Mouse (Mus musculus): ENCODE measurements around the gene Akr1c12. TPM values are rescaled to one million over a fixed set of nuclear protein-coding genes. Genes with fewer than 3 reads are reported as not detected.
"Not testable (repeated sequence)": the region's sequence is repeated elsewhere in the genome, so short reads cannot be mapped to it uniquely, and the experiment has no call there.

The Akr1c12 gene
- polyA plus RNA-seq, 1 experiment from 2014 or later, result not detected

- not testable (repeated sequence) for H3K27ac ChIP-seq; H3K9me3 ChIP-seq; H3K36me3 ChIP-seq; H3K27me3 ChIP-seq (replicated peaks); H3K9ac ChIP-seq; H3K4me2 ChIP-seq (replicated peaks); ATAC-seq (ENCODE audit: low FRiP score, low read depth); H3K4me3 ChIP-seq; H3K4me1 ChIP-seq
These were observed 22.3 kb downstream of the Akr1c12 start for GRCm38 (mm10) chr13:4256894-4257293.

GRCm38 (mm10) chr13:4249347-4249746 is 29.9 kb downstream of the Akr1c12 start:
- Histone ChIP-seq H3K36me3 (no peaks in the 10 kb centered on the region), H3K9me3 (no peaks in the 10 kb centered on the region), H3K4me2 (replicated peaks) (no peak overlapping the region), H3K4me3 (no peak overlapping the region), H3K27me3 (replicated peaks) (no peaks in the 10 kb centered on the region), H3K4me1 (no peaks in the 10 kb centered on the region), H3K9ac (no peak overlapping the region), H3K27ac (no peak overlapping the region)
- no peak for ATAC-seq (ENCODE audit: low FRiP score, low read depth)
- 63% methylated on average over 3 of the region's 3 CpGs for WGBS

- H3K27me3 ChIP-seq (replicated peaks), result no peaks in the 10 kb centered on the region
These were observed 34.2 kb downstream of the Akr1c12 start for GRCm38 (mm10) chr13:4244861-4245559.

GRCm38 (mm10) chr13:4233536-4234172 is 45.6 kb downstream of the Akr1c12 start:
- no peak overlapping the region for H3K27ac ChIP-seq
- WGBS, result 58% methylated on average over 3 of the region's 3 CpGs
- no peaks in the 10 kb centered on the region for H3K4me1 ChIP-seq
- H3K4me3 ChIP-seq, result no peak overlapping the region
- H3K9ac ChIP-seq, result no peak overlapping the region
- no peaks in the 10 kb centered on the region for H3K36me3 ChIP-seq
- H3K4me2 ChIP-seq (replicated peaks), result no peak overlapping the region
- no peaks in the 10 kb centered on the region for H3K27me3 ChIP-seq (replicated peaks)
- H3K9me3 ChIP-seq, result no peaks in the 10 kb centered on the region
- no peak for ATAC-seq (ENCODE audit: low FRiP score, low read depth)

More at GRCm38 (mm10) chr13:4244861-4245559, 34.2 kb downstream of the Akr1c12 start:
- Histone ChIP-seq H3K4me1 (no peaks in the 10 kb centered on the region), H3K4me2 (replicated peaks) (peak overlapping the region; percentile 63), H3K36me3 (no peaks in the 10 kb centered on the region), H3K4me3 (peak overlapping the region; percentile 33), H3K9ac (peak overlapping the region; percentile 56), H3K27ac (no peak overlapping the region), H3K9me3 (no peaks in the 10 kb centered on the region)
- WGBS, result 6% methylated on average over 13 of the region's 13 CpGs
- ATAC-seq (ENCODE audit: low FRiP score, low read depth), result peak; percentile 95

- no peak for ATAC-seq (ENCODE audit: low FRiP score, low read depth)
- no peak overlapping the region for H3K27ac ChIP-seq
- H3K9me3 ChIP-seq, result no peaks in the 10 kb centered on the region
- H3K4me1 ChIP-seq, result no peaks in the 10 kb centered on the region
- no peak overlapping the region for H3K9ac ChIP-seq
- no peaks in the 10 kb centered on the region for H3K36me3 ChIP-seq
- H3K4me3 ChIP-seq, result no peak overlapping the region
- H3K27me3 ChIP-seq (replicated peaks), result no peaks in the 10 kb centered on the region
- WGBS, result 75% methylated on average over 1 of the region's 1 CpGs
- H3K4me2 ChIP-seq (replicated peaks), result no peak overlapping the region
These were observed 46.1 kb downstream of the Akr1c12 start for GRCm38 (mm10) chr13:4233135-4233534.

GRCm38 (mm10) chr13:4230841-4231623 is 48.2 kb downstream of the Akr1c12 start:
- whole genome bisulfite sequencing, result 92% methylated on average over 8 of the region's 8 CpGs
- ATAC-seq (ENCODE audit: low FRiP score, low read depth), result no peak
- no peaks in the 10 kb centered on the region for H3K9me3 ChIP-seq

GRCm38 (mm10) chr13:4228441-4228840 is 50.8 kb downstream of the Akr1c12 start, which contains the start of gene Akr1c19:
TSS of gene Akr1c19 (plus strand) at chr13:4228700.
- no peak within 1 kb of the TSS for H3K9ac ChIP-seq
- 84% methylated on average over 1 of the region's 1 CpGs for WGBS
- no peaks in the 10 kb centered on the region for H3K4me1 ChIP-seq
- no peak within 1 kb of the TSS for H3K4me3 ChIP-seq
- H3K36me3 ChIP-seq, result no peaks in the 10 kb centered on the region
- no peaks in the 10 kb centered on the region for H3K9me3 ChIP-seq
- no peak for ATAC-seq (ENCODE audit: low FRiP score, low read depth)
- H3K27me3 ChIP-seq (replicated peaks), result no peaks in the 10 kb centered on the region
- no peak within 1 kb of the TSS for H3K27ac ChIP-seq
- no peak within 1 kb of the TSS for H3K4me2 ChIP-seq (replicated peaks)

More at GRCm38 (mm10) chr13:4230841-4231623, 48.2 kb downstream of the Akr1c12 start:
- Histone ChIP-seq H3K27ac (no peak overlapping the region), H3K4me2 (replicated peaks) (no peak overlapping the region), H3K4me3 (no peak overlapping the region), H3K9ac (no peak overlapping the region), H3K27me3 (replicated peaks) (no peaks in the 10 kb centered on the region), H3K4me1 (no peaks in the 10 kb centered on the region), H3K36me3 (no peaks in the 10 kb centered on the region)

Other genes starting within 250 kb of the Akr1c12 start
- 0.36 and 0.68 TPM in 2 replicates for gene Akr1c14, start 230.4 kb downstream of the Akr1c12 start, polyA plus RNA-seq (2016; fragmentation: Nextera tagmentation; extraction: Ambion mirVana)
- gene Akr1c18, start 128.8 kb downstream of the Akr1c12 start, polyA plus RNA-seq (2016; fragmentation: Nextera tagmentation; extraction: Ambion mirVana), result not detected in 2 replicates
- 2.8 TPM in 2 replicates for gene Akr1c13, start 88.3 kb downstream of the Akr1c12 start, polyA plus RNA-seq (2016; fragmentation: Nextera tagmentation; extraction: Ambion mirVana)
- gene Akr1c19, start 50.7 kb downstream of the Akr1c12 start, polyA plus RNA-seq (2016; fragmentation: Nextera tagmentation; extraction: Ambion mirVana), result 1.0 and 2.0 TPM in 2 replicates
- gene Akr1c6, start 154.9 kb upstream of the Akr1c12 start, polyA plus RNA-seq (2016; fragmentation: Nextera tagmentation; extraction: Ambion mirVana), result not detected in 2 replicates
- not detected in 2 replicates for gene Akr1c20, start 243.9 kb upstream of the Akr1c12 start, polyA plus RNA-seq (2016; fragmentation: Nextera tagmentation; extraction: Ambion mirVana)

Data from neural tube, embryonic 12.5 days (tissue).